Mouse (Mus musculus) erythroid progenitor cell, adult 5-6 weeks (primary cell): ENCODE results near the gene Tmem88b. TPM values are rescaled to one million over a fixed set of nuclear protein-coding genes. Genes with fewer than 3 reads are reported as not detected.
"Not testable (repeated sequence)": the region's sequence is repeated elsewhere in the genome, so short reads cannot be mapped to it uniquely, and the experiment has no call there.

Source experiments
- ATAC-seq: replicated peaks from 2 replicates; pipeline ENCODE4 v1.8.0; 2016; ENCODE audit warnings: moderate number of reproducible peaks, mild to moderate bottlenecking, moderate TSS enrichment, inconsistent platforms; ENCODE audit not compliant: poor library complexity, low FRiP score, severe bottlenecking
- total RNA-seq, 2 experiments: library from RNA; stranded (forward) in 1 of 2; stranded (reverse) in 1 of 2; fragments of 150-400 nt in 1 of 2; fragments of 186-747, 209-891 nt in 1 of 2; gene quantifications; 2 replicates each; pipeline versions ENCODE4 v1.2.3 to v1.2.4; 2015 to 2017; ENCODE audit warnings: low replicate concordance in 2 of 2

Tmem88b gene
- total RNA-seq, 2 experiments from 2014 or later: 0.42 to 0.83 TPM

DNA sequence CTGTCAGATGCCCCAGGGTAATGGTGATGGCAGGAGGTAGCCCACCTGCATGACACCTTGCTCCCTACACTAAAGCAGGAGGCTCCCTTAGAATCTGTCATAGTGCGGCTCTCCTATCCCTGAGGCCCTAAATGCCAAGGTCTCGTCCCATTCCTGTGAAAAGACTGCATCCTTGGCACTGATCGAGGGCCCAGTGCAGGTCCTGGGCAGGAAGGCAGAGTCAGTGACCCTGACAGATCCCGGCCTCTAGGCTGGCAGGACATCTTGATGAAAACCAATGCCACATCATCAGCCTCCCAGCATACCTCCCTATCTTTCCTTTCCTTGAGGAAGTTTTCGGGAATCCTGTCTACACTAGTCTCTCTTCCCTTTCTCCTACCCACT lies 16.2 kb downstream of the Tmem88b start:
- 0 out of 2 replicates have a peak, but pooled peaks have one; percentile 2 for ATAC-seq

DNA sequence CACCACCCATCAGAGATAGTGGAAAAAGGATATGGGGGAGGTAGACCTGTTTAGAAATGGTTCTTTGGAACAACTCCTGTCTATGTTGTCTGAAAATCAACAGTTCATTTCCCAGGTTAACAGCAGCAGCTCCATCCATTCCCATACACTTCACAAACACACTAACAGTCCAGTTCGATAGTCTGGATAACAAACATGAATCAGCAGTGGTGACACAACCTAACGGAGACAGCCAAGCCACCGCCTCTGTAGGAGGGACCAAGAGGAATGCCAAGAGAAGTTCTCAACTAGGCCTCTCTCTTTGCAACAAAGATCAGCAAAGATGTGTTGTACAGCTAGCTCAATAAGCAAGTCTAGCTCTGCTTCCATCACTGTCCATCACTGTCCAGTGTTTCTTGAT lies 23.3 kb downstream of the Tmem88b start:
- no peak for ATAC-seq

DNA sequence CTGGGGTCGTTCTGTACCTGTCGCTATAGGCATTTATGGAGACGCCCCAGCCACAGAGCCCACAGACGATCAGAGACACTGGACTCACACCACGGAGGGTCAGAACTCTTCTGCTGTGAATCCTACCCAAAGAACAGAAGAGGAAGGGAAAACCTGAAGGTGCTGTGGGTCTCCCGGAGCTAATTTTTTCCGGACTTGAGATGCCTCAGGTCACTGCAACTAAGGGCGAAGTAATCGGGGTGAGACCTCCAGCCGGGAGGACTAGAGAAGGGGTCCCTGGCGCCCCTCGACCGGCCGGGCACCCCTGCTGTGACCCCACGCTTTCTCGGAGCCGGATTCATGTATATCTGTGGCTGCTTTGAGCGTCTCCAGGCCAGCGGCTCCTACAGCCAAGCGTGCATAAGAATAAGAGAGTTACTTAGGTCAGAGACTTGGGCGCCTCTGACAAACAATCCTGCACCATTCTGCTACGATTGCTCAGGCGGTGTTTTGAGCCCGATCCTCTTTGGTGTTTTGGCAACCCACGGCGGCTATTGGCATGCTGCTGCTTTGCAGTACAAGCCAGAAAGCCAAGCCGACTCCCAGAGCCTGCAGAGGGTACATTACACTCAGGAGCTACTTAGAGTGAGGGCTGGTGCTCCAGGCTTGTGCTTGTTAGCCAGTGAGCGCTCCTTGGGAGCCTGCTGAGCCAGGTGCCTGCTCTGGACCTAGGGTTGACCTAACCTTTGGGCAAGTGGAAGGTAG lies 24.1 kb downstream of the Tmem88b start:
- peak; percentile 21 for ATAC-seq

DNA sequence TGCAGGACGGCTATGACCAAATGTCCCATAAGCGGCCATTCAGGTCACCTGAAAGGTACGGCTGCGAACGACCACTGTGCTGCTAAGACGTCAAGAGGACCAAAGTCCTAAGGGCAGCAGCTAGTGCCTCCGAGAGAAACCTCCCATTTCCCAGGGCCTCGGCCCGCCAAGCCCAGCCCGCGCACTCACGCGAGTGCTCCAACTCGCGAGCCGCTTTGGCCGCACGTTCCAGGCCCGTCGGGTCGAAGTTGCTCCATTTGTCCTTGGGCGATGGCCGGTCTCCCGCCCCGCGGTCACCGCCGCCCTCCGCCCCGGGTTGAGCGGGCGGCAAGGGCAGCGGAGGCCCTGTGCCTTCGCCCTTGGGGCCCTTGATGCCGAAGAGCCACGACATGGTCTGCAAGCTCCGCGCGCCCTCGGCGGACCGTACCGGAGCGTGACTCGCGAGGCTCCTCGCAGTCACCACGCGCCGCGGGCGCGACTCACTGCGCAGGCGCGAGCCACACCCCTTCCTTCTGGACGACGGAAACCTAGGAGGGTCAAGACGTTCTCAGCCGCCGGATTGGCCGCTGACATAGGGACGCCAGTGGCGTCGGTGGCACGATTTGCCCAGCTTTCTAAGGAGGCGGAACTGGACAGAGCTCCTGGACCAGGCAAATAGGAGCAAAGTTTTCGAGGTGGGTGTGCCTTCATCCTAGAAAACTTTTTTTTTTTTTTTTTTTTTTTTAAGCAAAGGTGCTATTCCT lies 24.9 kb downstream of the Tmem88b start, which contains the start of gene Atad3a:
Gene Atad3a, minus strand, starts transcription at position 481 of the 743 bp plus-strand sequence.
- peak; percentile 97 for ATAC-seq

DNA sequence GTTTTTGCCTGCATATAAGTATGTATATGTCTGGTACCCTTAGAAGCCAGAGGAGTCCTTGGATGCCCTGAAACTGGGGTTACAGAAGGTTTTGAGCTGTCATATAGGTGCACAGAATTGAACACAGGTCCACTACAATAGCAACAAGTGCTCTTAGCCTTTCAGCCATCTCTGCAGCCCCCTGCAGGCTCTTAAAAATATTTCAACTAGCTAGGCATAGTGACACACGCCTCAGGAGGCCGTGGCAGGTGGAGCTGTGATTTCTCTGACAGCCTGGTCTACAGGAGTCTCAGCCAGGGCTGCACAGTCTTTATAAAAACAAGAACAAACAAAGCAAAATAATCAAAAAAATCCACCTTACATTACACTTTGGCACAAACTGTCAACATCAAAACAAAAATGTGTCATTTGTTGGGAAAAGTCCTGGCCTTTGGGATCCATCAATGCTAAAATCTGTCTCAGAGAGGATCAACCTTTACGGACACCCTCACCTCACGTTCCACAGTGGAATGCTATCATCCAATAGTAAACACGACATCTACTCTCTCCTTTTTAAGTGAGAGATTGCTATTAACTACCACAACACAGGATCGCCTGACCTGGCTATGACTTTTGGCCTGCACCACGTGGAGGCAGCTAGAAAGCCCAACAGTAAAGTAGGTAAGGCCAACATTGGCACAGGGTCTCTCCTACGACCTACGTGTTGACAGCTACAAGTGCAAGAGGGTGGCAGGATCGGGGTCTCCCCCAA lies 25.6 kb downstream of the Tmem88b start:
- ATAC-seq: no peak

DNA sequence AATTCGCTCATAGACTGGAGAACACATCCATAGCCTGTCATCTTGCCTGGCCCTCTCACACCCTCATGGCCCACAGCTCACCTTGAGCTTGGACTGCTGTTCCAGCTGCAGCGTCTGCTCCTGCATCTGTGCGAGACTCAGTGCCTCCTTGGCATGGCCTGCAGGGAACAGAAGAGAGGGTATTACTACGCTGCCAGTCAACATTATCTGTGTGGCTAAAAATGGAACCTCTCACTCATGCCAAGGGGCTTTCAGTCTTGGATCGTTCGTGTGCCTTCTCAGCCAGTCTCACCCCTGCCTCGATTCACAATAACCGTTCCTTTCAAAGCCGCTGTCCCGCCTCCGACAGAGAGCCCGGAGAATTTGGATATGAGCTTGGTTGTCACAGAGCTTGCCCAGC lies 28.7 kb downstream of the Tmem88b start:
- no peak for ATAC-seq

DNA sequence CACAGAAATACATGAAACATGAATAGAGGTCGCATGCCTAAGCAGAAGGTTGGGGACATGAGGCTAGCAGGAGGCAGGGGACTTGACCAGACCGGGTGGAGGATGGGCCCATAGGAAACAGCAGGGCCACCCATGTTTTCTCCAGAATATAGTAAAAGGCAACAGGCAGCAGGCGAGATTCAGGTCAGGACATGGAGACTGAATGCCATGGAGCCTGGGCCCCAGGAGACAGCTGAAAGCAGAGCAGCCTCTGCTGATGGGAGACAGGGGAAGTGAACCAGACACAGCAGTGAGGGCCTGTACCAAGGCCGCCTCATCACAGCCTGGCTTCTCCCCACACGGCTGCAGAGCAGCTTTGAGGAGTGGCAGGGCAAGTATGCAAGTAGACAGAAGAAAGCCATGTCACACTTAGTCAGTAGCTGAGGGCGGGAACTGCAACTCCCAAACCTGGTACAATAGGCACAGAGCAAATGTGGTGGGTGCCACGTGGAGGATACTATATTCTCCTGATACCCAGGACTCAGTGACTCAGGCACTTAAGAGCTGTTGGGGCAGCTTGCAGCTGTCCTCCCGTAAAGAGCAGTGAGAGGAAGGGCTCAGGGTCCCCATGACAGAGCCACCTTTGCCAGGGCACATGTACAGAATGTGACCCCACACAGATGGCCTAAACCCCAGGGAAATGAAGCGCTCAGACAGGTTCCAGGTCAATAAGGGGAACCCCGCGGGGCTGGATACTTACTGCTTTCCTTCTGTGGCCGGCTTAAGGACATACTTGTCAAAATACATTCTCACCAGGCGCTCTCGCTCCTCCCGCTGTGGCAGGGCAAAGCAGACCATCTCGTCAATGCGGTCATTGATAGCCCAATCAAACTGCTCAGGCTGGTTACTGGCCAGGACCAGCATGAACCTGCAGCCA lies 38.8 kb downstream of the Tmem88b start:
- no peak for ATAC-seq

DNA sequence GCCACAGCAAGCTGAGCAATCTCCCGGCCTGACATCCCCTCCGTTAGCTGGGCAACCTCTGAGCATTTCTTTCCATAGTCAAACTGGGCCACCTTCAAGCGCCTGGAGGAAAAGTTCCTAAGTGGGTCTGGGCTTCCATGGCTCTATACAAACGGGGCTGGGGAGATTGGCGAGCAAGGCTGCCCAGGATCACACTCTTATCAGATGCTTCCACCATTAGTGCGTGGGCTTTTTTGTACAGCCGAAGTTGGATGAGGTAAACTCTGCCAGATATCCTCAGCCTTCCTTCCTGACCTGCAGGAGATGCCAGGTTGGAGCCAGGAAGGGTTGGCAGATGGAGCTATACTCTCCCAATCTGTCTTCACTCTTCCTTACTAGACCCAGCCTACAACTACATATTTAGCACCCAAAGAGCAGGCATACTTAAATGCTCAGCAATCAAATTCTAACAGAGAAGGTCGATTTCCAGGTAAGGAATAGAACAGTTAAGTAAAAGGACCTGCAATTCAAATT lies 39.6 kb downstream of the Tmem88b start:
- no peak for ATAC-seq

DNA sequence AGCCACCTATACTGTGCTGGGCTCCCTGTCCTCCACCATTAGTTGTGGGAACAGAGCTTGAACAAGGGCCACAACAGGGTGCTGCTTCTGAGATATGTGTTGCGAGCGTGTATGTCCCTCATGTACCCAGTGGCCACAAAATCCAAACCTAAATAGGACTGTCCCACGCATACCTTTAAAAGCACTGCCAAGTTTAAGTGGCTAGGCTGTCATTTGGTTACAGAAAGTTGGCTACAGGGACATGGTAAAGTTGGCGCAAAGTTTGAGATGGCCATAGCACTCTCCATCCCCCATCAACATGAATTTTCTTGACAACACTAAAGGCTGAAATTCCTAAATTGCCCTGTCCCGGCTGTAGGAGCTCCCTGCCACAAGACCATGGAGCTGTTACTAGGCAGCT lies 40.5 kb downstream of the Tmem88b start:
- ATAC-seq: no peak

DNA sequence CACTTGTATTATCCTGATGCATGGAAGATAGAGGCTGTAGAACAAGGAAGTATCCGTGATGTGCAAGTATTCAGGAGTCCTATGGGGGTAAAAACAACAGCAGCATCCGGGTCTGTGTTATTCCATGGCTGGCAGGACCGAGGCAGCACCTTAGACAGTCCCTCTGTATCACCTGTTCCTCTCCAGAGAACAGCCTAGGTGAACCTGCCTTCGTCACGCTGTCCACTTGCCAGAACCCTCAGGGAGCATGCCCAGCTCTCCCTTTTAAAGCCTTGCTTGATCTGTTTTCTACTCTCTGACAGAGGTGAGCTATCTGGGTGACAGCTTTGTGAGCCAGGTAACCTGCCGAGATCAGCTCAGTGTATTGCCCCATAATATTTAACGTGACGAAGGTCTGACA lies 41.2 kb downstream of the Tmem88b start:
- no peak for ATAC-seq

DNA sequence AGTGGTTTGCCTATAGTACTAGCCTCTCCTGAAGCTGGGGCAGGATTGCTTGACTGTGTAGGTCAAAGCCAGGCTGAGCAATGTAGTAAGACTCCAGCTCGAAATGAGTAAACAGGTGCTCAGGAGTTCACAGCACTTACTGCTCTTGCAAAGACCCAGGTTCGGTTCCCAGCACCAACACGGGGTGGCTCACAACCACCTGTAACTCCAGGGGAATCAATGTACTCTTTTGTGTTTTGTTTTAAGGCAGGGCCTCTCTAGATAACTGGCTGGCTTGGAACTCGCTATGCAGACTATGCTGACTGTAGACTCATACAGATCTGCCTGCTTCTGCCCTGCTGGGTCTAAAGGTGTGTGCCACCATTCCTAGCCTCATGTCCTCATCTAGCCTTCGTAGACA lies 43.0 kb downstream of the Tmem88b start:
- ATAC-seq: no peak

DNA sequence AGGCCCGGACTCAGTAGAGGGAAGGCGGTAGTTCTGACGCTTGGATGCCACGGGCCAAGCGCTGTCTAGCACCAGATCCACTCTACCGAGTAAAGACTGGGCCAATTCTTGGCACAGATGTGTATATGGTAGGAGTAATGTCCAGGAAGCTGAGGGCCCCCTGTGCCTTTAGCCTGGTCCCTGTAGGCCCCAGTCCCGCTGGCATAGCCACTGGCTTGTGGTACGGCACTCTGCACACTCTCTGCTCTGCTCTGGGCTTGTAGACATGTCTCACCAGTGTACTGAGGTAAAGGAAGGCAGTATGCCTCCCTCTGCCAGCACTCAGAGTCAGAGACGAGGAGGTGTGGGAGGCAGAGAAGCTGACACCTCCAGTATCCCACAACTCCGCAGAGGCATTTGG lies 45.0 kb downstream of the Tmem88b start:
- not testable (repeated sequence) for ATAC-seq

DNA sequence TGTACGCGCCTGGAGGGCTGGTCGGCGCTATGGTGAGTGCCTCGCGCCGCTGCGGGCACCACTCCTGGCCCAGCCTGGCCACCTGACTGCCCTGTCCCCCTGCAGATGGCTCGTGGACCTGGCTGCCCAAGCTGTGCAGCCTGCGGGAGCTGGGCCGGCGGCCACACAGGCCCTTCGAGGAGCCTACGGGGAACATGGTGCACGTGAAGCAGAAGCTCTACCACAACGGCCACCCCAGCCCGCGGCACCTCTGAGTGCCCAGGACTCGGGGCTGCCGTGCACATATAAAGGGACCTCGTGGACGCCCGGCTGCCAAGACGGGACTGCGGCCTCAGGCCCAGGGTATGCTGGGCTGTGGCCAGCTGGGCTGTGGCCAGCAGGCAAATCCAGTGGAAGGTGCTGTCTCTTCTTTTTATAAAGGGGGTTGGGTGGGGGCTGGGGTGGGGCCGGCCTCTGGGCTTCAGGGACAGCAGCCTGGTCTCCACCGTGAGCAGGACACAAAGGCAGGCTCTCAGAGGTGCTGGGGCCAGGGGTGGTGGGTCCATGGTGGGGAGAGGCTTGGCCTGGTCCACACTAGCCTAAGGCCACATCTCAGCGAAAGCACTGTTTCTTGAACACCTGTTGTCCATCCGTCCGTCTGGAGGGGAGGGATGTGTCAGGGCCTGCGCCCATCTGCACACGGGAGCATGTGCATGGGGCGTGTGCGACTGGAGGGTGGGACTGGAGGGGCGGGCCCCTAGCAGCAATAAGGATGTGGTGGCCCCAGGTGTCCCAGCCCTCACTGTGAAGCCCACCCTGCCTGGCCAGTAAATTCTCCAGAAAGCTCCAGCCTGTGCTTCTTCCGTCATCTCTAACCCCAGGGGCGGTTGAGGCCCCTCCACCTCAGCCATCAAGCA lies 45.7 kb downstream of the Tmem88b start:
- no peak for ATAC-seq

DNA sequence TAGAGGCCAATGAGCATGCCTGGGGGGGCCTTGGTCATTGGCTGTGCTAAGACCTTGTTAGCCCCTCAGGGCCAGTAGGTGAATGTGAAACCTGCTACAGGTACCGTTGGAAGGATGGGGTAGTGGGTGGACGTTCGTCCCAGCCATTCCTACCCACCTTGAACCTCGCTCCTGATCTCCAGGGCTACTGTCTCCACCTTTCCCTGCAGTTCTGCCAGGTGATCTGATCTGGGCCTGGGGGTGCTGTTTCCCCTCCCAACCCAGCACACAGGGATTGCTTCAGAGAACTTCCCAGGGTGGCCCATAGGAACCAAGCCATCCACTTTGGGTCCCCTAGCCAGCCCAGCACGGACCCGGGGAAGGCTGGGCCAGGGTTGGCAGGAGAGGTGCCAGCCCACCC lies 46.5 kb downstream of the Tmem88b start:
- ATAC-seq: no peak

DNA sequence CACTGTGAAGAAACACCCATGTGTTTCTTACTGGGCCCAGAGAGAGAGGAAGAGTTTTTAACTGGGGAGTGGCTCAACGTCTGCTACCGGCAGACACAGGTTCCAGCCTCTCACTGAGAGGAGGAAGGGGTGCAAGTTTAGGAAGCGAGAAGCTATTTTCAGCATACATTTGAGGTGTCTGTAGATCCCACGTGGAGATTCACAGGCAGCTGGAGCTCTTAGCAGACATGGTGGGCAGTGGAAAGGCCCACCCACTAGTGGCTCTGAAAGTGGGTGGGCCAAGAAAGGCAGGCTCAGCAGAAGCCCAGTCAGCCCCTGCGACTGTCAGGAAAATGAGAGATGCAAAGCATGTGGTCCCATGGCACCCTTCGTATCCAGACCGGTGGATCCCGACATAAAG lies 47.4 kb downstream of the Tmem88b start:
- ATAC-seq: no peak

DNA sequence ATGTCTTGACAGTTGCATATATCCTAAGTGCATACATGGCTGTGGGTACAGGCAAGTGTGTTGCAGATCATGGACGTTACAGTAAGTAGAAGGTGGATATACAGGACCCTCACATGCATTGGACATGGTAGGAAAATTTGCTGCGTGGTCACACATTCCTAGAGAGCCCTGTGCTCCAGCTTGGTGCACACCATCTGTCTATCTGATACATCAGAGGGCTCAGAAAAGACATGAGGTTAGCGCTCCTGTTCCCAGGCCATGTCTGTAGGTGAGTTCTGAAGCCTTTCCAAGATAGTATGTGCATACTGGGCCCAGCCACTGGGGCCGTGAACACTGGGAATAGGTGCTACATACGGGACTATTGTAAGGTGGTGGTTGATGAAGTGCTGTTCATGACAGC lies 49.3 kb downstream of the Tmem88b start:
- no peak for ATAC-seq

DNA sequence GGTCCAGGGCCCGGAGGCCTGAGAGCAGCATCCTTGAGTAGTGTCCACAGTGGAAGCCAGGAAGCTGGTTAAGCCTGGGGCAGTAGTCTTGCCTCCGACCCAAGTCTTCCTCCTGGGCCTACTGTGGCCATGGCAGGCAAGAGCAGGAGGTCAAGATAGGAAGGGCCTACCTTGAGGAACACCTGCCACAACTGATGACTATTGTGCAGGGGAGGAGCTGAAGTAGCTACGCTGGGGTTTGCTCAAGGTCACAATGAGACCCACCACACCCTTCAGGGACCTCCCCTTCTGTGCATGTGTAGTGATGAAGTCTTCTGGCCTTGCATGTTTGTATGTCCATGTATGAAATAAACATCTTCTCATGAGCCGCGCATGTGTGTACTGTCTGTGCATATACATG lies 49.9 kb downstream of the Tmem88b start:
- no peak for ATAC-seq

DNA sequence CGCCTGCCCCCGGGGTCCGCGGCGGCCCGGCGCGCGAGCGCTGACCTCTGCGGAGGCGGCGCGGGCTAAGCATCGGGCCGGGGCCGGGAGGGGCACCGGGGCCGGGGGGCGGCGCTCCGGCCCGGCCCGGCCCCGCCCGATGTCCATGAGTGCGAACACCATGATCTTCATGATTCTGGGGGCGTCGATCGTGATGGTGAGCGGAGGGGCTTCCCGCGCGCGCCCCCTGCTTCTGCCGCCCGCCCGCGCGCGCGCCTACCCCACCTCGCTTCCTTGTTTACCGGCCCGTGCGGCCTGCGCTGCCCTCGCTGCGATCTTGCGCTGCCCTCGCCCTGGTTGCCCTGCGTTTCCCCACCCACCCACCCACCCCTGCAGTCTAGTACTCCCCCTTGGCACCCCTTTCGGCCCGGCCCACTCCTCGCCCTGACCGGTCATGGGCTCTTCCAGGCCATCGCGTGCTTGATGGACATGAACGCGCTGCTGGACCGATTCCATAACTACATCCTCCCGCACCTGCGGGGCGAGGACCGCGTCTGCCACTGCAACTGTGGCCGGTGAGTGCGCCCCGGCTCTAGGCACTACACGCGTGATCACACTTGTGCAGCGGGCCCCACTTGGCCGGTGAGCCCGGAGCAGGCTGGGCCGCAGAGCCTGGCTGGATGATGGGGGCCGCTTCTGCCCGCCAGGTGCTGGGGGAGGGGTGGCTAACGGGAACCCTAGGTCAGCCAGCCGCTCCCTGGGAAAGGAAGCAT lies 50.5 kb downstream of the Tmem88b start:
- no peak for ATAC-seq
